Mouse (Mus musculus) forebrain, embryonic 11.5 days (tissue): ENCODE data around the gene Actl10. TPM values are rescaled to one million over a fixed set of nuclear protein-coding genes. Genes with fewer than 3 reads are reported as not detected.

ENCODE experiments used
- ATAC-seq: fragments of 200-750 bp; cut with Nextera tagmentation; replicated peaks from 2 replicates; pipeline ENCODE4 v1.8.0; 2017; ENCODE audit warnings: moderate TSS enrichment; ENCODE audit not compliant: low FRiP score
- DNase-seq: peaks from one replicate; pipeline ENCODE4 v3.0.0-alpha.2; 2017; ENCODE audit warnings: low spot score
- H3K27ac ChIP-seq: fragments of 300-500 bp; sonication (generic); 2 replicates; pipeline ENCODE4 v1.5.1; 2014; ENCODE audit warnings: low read depth, low read length
- H3K27me3 ChIP-seq: fragments of 300-500 bp; sonication (generic); 2 replicates; pipeline ENCODE4 v1.6.1; 2014; ENCODE audit warnings: mild to moderate bottlenecking, low read length, mixed read lengths; ENCODE audit not compliant: control insufficient read depth, insufficient read depth
- H3K36me3 ChIP-seq: fragments of 300-500 bp; sonication (generic); 2 replicates; pipeline ENCODE4 v1.6.1; 2014; ENCODE audit warnings: mild to moderate bottlenecking, low read length, moderate library complexity, mixed read lengths; ENCODE audit not compliant: control insufficient read depth, insufficient read depth
- H3K4me1 ChIP-seq: fragments of 300-500 bp; sonication (generic); replicated peaks from 2 replicates; pipeline ENCODE4 v1.6.1; 2014; ENCODE audit warnings: low read length, mixed read lengths; ENCODE audit not compliant: control insufficient read depth, insufficient read depth
- H3K4me2 ChIP-seq: fragments of 300-500 bp; sonication (generic); 2 replicates; pipeline ENCODE4 v1.6.1; 2014; ENCODE audit warnings: low read depth, mild to moderate bottlenecking, low read length, moderate library complexity, mixed read lengths; ENCODE audit not compliant: severe bottlenecking
- H3K4me3 ChIP-seq: fragments of 300-500 bp; sonication (generic); 2 replicates; pipeline ENCODE4 v1.5.1; 2014; ENCODE audit warnings: low read depth, low read length
- H3K9ac ChIP-seq: fragments of 300-500 bp; sonication (generic); 2 replicates; pipeline ENCODE4 v1.6.1; 2014; ENCODE audit warnings: low read length
- H3K9me3 ChIP-seq: fragments of 300-500 bp; sonication (generic); 2 replicates; pipeline ENCODE4 v1.6.1; 2016; ENCODE audit warnings: low read length, mixed read lengths; ENCODE audit not compliant: control insufficient read depth
- WGBS: fragments of 180-500 bp; shearing (Covaris S2); extraction: QIAGEN DNeasy Blood & Tissue Kit; methylation state at CpG from one replicate; pipeline ENCODE4 v1.1.7; 2014; 5-methylcytosine and 5-hydroxymethylcytosine counted together
- polyA plus RNA-seq: library from polyadenylated mRNA; unstranded; fragments of >200 nt; fragmentation: Nextera tagmentation; extraction: Ambion mirVana; gene quantifications from 2 replicates; pipeline ENCODE4 v1.2.1, GENCODE M21; 2014

Actl10 gene
- polyA plus RNA-seq, 1 experiment from 2014 or later: 0.77 TPM

- Histone ChIP-seq H3K9ac (no peak overlapping the region), H3K4me1 (peaks cover 8% of the 10 kb centered on the region), H3K4me3 (no peak overlapping the region), H3K4me2 (no peak overlapping the region), H3K27me3 (no peaks in the 10 kb centered on the region), H3K27ac (no peak overlapping the region), H3K36me3 (no peaks in the 10 kb centered on the region), H3K9me3 (no peaks in the 10 kb centered on the region)
- peak; percentile 44; the same call in 1 of the 2 replicates for ATAC-seq
- WGBS: 55% methylated on average over 6 of the region's 6 CpGs
- DNase-seq: no peak
Measured at GRCm38 (mm10) chr2:154577744-154578067, 26.1 kb downstream of the Actl10 start.

GRCm38 (mm10) chr2:154580586-154580985 is 29.0 kb downstream of the Actl10 start:
- no peak overlapping the region for H3K27ac ChIP-seq
- no peak overlapping the region for H3K4me2 ChIP-seq
- no peak overlapping the region for H3K4me3 ChIP-seq
- no peaks in the 10 kb centered on the region for H3K36me3 ChIP-seq
- DNase-seq (no peak), ATAC-seq (no peak)
- no peaks in the 10 kb centered on the region for H3K27me3 ChIP-seq
- H3K9ac ChIP-seq: no peak overlapping the region
- H3K4me1 ChIP-seq: peaks cover 8% of the 10 kb centered on the region
- WGBS: 84% methylated on average over 8 of the region's 8 CpGs
- no peaks in the 10 kb centered on the region for H3K9me3 ChIP-seq

- Histone ChIP-seq H3K36me3 (no peaks in the 10 kb centered on the region), H3K27ac (no peak overlapping the region), H3K27me3 (no peaks in the 10 kb centered on the region), H3K4me2 (no peak overlapping the region), H3K9ac (no peak overlapping the region), H3K4me3 (no peak overlapping the region), H3K9me3 (no peaks in the 10 kb centered on the region), H3K4me1 (peaks cover 8% of the 10 kb centered on the region)
- DNase-seq (no peak), ATAC-seq (no peak)
- 90% methylated on average over 1 of the region's 1 CpGs for WGBS
Measured at GRCm38 (mm10) chr2:154581421-154581820, 29.8 kb downstream of the Actl10 start.

- no peak overlapping the region for H3K4me3 ChIP-seq
- WGBS: 76% methylated on average over 15 of the region's 15 CpGs
- no peak overlapping the region for H3K27ac ChIP-seq
- H3K36me3 ChIP-seq: no peaks in the 10 kb centered on the region
- no peaks in the 10 kb centered on the region for H3K4me1 ChIP-seq
- H3K4me2 ChIP-seq: no peak overlapping the region
- H3K27me3 ChIP-seq: no peaks in the 10 kb centered on the region
- no peaks in the 10 kb centered on the region for H3K9me3 ChIP-seq
- ATAC-seq (no peak), DNase-seq (no peak)
- H3K9ac ChIP-seq: no peak overlapping the region
Measured at GRCm38 (mm10) chr2:154583906-154584872, 32.6 kb downstream of the Actl10 start.

GRCm38 (mm10) chr2:154584931-154585601 is 33.5 kb downstream of the Actl10 start:
- no peaks in the 10 kb centered on the region for H3K27me3 ChIP-seq
- H3K9me3 ChIP-seq: no peaks in the 10 kb centered on the region
- no peak for DNase-seq
- H3K4me1 ChIP-seq: no peaks in the 10 kb centered on the region
- 78% methylated on average over 17 of the region's 17 CpGs for WGBS
- no peak overlapping the region for H3K4me2 ChIP-seq
- no peak overlapping the region for H3K4me3 ChIP-seq
- no peaks in the 10 kb centered on the region for H3K36me3 ChIP-seq
- ATAC-seq: no peak
- no peak overlapping the region for H3K9ac ChIP-seq
- H3K27ac ChIP-seq: no peak overlapping the region

GRCm38 (mm10) chr2:154586405-154586804 is 34.8 kb downstream of the Actl10 start:
- no peaks in the 10 kb centered on the region for H3K27me3 ChIP-seq
- peak; percentile 75 for DNase-seq
- no peaks in the 10 kb centered on the region for H3K4me1 ChIP-seq

GRCm38 (mm10) chr2:154589051-154589450 is 37.5 kb downstream of the Actl10 start:
- ATAC-seq (no peak), DNase-seq (no peak)
- Histone ChIP-seq H3K27ac (no peak overlapping the region), H3K27me3 (no peaks in the 10 kb centered on the region), H3K9me3 (no peaks in the 10 kb centered on the region), H3K36me3 (no peaks in the 10 kb centered on the region), H3K4me3 (no peak overlapping the region), H3K4me1 (no peaks in the 10 kb centered on the region), H3K9ac (no peak overlapping the region), H3K4me2 (no peak overlapping the region)
- WGBS: 86% methylated on average over 4 of the region's 4 CpGs

More at GRCm38 (mm10) chr2:154586405-154586804, 34.8 kb downstream of the Actl10 start:
- H3K9me3 ChIP-seq: no peaks in the 10 kb centered on the region
- WGBS: 68% methylated on average over 5 of the region's 5 CpGs
- ATAC-seq: no peak
- H3K27ac ChIP-seq: no peak overlapping the region
- H3K36me3 ChIP-seq: no peaks in the 10 kb centered on the region
- no peak overlapping the region for H3K9ac ChIP-seq
- H3K4me2 ChIP-seq: no peak overlapping the region
- H3K4me3 ChIP-seq: no peak overlapping the region

- H3K27me3 ChIP-seq: no peaks in the 10 kb centered on the region
- ATAC-seq: no peak
- no peaks in the 10 kb centered on the region for H3K36me3 ChIP-seq
- no peak overlapping the region for H3K4me3 ChIP-seq
- DNase-seq: no peak
- H3K4me2 ChIP-seq: no peak overlapping the region
- no peak overlapping the region for H3K27ac ChIP-seq
- H3K9ac ChIP-seq: no peak overlapping the region
- H3K9me3 ChIP-seq: no peaks in the 10 kb centered on the region
- no peaks in the 10 kb centered on the region for H3K4me1 ChIP-seq
- WGBS: 86% methylated on average over 3 of the region's 3 CpGs
Measured at GRCm38 (mm10) chr2:154591239-154591638, 39.7 kb downstream of the Actl10 start.
